Mouse (Mus musculus) E14TG2a.4 (cell line): ENCODE data around the gene Rfx3.

ENCODE experiments used
- CTCF ChIP-seq: conservative IDR thresholded peaks from 2 replicates; pipeline ENCODE4 v1.5.1; 2014; ENCODE audit warnings: low read length
- NANOG ChIP-seq: IDR thresholded peaks from 2 replicates; pipeline ENCODE4 v1.6.1; 2014; ENCODE audit warnings: borderline replicate concordance, low read length, mixed read lengths
- POU5F1 ChIP-seq: IDR thresholded peaks from 2 replicates; pipeline ENCODE4 v1.6.1; 2014; ENCODE audit warnings: low read length, borderline replicate concordance

GRCm38 (mm10) chr19:27747301-27747700 lies 263.7 kb downstream of the Rfx3 start:
- TF ChIP-seq CTCF (no peak), POU5F1 (no peak), NANOG (no peak)
